Mouse (Mus musculus) yolk sac, embryonic 10.5 days (tissue): ENCODE data around the gene Nanos2.

Experiments used
- DNase-seq: peaks from one replicate; pipeline ENCODE4 v3.0.0-alpha.2; 2017; ENCODE audit warnings: low spot score

Nanos2 gene

GRCm38 (mm10) chr7:18990601-18991295 lies 3.5 kb downstream of the Nanos2 start, which contains the start of gene Mypop:
Gene Mypop, plus strand, starts transcription at chr7:18991245.
- peak; percentile 99 for DNase-seq

DNA sequence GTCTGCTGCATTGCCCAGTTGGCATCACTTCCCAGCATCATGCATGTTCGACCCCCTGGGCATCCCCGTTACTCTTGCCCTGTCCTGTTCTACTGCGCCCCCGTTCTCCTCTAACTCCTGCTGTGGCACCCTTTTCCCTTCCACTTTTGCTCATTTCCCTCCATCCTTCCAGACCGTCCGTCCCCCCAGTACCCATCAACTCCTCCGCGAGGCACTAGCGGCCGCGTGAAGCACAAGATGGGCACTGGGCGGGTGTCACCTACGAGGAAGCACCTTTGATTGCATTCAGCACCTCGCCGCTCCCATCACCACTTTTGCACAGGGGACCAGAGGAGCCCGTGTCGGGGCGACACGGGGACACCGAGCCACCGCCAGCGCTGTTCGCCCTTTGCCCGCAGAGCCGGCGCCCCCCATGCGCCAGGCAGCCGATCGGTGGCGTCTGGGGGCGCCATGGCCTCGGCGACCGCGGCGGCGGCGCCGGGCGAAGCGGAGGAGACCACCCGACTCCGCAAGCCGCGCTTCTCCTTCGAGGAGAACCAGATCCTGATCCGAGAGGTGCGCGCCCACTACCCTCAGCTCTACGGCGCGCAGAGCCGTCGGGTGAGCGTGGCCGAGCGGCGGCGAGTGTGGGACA lies 4.6 kb downstream of the Nanos2 start:
- no peak for DNase-seq

GRCm38 (mm10) chr7:18992294-18992675 lies 5.1 kb downstream of the Nanos2 start:
- no peak for DNase-seq

DNA sequence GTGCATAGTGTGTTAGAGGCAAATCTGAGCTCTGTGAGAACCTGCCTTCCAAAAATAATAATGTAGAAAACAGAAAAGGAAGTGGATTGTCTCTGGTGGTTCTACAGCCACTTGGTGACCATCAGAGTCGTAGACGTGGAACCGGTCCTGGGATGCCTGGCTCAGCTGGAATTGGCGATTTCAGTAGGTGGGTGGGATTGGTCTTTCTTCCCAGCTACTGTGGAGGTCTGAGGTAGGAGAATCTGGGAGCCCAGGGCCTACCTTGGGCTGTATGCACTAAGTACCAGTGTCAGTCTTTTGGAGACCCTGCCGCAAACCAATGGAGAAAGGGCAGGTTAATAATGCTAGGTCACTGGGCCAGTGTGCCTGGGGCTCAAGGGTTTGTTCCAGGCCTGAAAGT lies 5.8 kb downstream of the Nanos2 start:
- no peak for DNase-seq

GRCm38 (mm10) chr7:18998835-18999234 lies 11.6 kb downstream of the Nanos2 start:
- DNase-seq = no peak

DNA sequence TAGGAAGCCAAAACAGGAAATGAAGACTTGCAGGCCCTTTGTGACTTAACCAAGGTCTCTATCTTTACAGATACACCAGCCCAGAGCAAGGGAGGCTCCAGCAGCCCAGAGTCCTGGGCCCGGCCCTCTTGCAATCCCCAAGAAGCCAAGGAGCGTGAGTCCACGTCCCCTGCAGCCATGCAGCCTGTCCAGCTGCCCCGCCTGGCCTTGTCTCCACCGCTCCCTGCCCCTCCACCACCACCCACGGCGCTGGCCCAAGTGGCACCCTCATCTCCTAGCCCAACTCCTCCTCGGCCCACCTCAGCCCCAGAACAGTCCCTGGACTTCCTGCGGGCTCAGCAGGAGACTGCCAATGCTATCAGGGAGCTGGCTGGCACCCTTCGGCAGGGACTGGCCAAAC lies 13.2 kb downstream of the Nanos2 start:
- DNase-seq = no peak

DNA sequence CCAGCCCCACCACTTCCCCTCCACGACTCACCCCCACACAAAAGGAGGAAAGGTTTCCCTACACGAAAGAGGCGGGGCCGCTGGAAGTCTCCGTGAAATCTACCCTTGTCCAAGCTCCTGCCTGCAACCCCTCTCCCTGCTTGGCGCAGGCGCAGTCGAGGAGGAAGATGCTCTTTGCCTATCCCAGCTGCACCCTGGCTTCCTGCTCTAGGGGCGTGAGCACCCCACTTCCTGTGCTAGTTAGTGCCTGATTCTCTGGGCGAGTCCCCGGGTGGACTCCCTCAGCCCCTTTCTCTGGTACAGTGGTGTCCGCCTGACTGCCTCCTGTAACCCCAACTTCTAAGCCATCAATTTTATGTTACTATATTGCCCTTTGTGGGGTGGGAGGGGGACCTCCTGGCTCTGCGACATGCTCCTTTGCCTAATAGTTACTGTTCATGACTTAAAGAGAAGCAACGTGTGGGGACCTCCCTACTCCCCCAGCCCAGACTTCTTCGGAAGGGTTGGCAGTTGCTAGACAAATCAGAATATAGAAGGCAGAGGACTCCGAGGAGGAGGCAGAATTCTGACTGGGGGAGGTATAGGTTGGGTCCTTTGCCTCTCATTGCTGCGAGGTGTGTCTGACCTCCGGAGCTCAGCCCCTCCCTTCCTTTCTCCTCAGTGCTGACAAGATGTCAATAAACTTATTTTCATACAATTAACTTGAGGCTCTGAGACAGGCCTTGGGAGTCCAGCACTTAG lies 14.0 kb downstream of the Nanos2 start:
- peak; percentile 38 for DNase-seq

- no peak for DNase-seq
These were observed 14.5 kb downstream of the Nanos2 start for GRCm38 (mm10) chr7:19001807-19002085.

GRCm38 (mm10) chr7:19002115-19002514 lies 14.9 kb downstream of the Nanos2 start:
- no peak for DNase-seq

- DNase-seq = peak; percentile 89
These were observed 15.8 kb downstream of the Nanos2 start for GRCm38 (mm10) chr7:19002848-19003498.

- peak; percentile 95 for DNase-seq
These were observed 16.9 kb downstream of the Nanos2 start, which contains the start of gene Irf2bp1 for GRCm38 (mm10) chr7:19003902-19004630. Gene Irf2bp1, plus strand, starts transcription at chr7:19004044.

DNA sequence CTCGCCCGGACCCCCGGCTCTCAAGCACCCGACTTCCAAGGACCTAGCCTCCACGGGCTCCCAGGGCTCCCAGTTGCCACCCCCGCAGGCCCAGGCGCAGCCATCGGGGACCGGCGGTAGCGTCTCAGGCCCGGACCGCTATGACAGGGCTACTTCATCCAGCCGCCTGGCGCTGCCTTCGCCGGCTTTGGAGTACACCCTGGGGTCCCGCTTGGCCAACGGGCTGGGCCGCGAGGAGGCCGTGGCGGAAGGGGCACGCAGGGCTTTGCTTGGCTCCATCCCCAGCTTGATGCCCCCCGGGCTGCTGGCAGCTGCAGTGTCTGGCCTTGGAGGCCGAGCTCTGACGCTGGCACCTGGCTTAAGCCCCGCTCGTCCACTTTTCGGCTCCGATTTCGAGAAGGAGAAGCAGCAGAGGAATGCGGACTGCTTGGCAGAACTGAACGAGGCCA lies 17.5 kb downstream of the Nanos2 start:
- no peak for DNase-seq

DNA sequence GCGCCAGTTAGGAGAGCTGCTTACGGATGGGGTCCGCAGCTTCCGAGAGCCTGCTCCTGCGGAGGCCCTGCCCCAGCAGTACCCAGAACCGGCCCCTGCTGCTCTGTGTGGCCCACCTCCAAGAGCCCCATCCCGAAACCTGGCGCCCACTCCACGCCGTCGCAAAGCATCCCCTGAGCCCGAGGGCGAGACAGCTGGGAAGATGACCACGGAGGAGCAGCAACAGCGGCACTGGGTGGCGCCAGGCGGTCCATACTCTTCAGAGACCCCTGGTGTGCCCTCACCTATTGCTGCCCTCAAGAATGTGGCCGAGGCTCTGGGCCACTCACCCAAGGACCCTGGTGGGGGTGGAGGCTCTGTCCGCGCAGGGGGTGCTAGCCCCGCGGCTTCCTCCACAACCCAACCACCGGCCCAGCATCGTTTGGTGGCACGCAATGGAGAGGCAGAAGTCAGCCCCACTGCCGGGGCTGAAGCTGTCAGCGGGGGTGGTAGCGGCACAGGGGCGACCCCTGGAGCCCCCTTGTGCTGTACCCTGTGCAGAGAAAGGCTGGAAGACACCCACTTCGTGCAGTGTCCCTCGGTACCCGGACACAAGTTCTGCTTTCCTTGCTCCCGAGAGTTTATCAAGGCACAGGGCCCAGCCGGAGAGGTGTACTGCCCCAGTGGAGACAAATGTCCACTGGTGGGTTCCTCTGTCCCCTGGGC lies 18.4 kb downstream of the Nanos2 start:
- no peak for DNase-seq

- peak; percentile 86 for DNase-seq
These were observed 19.3 kb downstream of the Nanos2 start for GRCm38 (mm10) chr7:19006476-19006875.

DNA sequence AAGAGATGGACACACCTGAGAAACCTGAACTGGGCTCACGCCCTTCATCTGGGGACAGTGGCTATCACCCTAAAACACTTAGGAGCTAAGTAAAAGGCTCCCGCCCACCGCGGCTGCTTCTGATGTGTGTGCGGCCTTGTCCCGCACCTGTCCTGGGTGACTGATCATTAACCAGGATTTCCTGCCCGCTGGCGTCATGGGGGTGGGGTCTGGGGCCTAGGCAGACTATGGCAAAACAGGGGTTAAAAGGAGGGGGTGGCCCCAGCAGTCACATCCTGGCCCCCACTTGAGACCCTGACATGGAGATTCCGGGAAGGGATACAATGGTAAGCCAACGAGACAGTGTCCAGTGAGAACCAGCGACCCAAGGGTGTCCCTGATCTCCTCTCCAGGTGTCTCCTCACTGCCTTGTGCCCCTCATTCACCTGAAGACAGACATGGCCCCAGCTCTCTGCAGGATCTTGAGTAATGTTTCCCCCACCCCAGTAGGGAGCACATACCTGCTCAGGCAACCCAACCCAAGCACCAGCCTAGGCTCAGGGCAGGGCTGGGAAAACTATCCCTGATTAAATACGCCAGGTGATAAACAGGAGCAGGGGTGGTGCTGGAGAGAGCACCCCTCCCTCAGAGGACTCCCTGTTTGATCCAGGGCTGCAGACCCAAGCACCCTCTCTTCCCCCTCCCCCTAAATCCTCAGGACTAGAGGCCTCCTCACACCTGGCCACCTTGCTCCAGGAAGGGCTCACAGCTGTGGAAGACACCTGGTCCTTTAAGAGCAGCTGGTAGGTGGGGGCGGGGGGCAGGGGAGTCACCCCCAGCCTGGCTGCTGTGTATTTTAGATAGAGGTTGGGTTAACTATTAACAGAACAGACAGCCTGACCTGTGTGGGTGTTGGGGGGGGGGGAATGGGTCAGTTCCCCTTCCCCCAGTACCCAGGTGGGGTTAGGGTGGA lies 20.1 kb downstream of the Nanos2 start:
- DNase-seq = peak; percentile 89

- DNase-seq = no peak
These were observed 23.4 kb downstream of the Nanos2 start for GRCm38 (mm10) chr7:19010581-19010980.

GRCm38 (mm10) chr7:19012025-19012621 lies 24.9 kb downstream of the Nanos2 start:
- peak; percentile 81 for DNase-seq

- DNase-seq = peak; percentile 85
These were observed 25.7 kb downstream of the Nanos2 start for GRCm38 (mm10) chr7:19012882-19013281.

- DNase-seq = no peak
These were observed 27.3 kb downstream of the Nanos2 start for GRCm38 (mm10) chr7:19014452-19014851.

GRCm38 (mm10) chr7:19016042-19016441 lies 28.8 kb downstream of the Nanos2 start:
- no peak for DNase-seq
